Mouse (Mus musculus) liver, adult 2 months (tissue): ENCODE measurements at regions not wholly inside any gene's neighbourhood (a gene's known extent, or its start where the extent isn't known, plus 50 kb on each side); places are given as distances from the start of the nearest gene placed in this dataset.

ENCODE experiments used
- CTCF ChIP-seq: fragments of 200-500 bp; IDR thresholded peaks from 2 replicates; pipeline ENCODE4 v1.5.1; 2011; ENCODE audit warnings: low read depth, low read length, control low read depth
- POLR2A ChIP-seq: fragments of 200-500 bp; IDR thresholded peaks from 2 replicates; pipeline ENCODE4 v1.6.1; 2011; ENCODE audit warnings: low read length, control low read depth; ENCODE audit not compliant: insufficient read depth; ENCODE audit errors: extremely low read depth

DNA sequence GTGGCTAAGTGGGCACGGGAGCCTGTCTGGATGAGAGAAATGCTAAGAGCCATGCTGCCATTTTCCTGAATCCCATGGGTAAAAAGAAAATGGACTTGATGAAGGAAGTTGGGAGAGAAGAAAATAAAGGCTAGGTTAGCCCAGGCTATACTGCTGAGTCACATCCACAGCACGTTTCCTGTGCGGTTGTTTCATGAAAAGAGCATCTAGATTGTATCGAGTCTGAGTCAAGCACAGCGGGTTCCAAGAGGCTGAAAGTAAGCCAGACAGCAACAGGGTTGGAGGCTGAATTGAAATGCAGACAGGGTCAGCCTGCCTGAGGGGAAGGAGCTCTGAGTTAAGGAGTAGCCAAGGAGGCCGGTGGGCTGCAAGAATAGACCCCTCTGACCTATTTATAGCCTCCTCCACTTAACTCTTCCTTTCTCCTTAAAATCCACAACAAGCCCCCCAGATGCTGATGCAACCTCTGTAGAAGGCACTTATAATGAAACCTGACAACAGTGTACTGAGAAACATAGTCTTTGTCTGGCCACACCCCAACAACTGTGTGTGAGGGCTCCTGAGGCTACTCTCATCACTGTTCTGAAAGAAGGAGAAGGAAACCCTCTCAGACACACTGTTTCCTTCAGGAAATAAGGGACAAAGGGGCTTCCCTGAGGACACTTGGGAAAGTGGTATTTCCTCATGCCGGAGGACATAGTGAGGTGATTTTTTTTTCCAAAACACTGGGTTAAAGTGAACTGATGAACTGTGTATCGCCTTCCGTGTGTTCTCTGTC lies 98.7 kb upstream of the Plcb4 start:
- no peak for TF ChIP-seq POLR2A
- TF ChIP-seq CTCF = no peak
